Mouse (Mus musculus): ENCODE data around the gene 2210408I21Rik. TPM values are rescaled to one million over a fixed set of nuclear protein-coding genes. Genes with fewer than 3 reads are reported as not detected.

The 2210408I21Rik gene
- polyA plus RNA-seq (2012): 0.04 and 0.06 TPM in 2 replicates

- no peak for TF ChIP-seq GATA1 (IDR thresholded peaks at IDR 0.05; ENCODE audit: low read length)
Observed at GRCm38 (mm10) chr13:77134931-77135620, at the start of gene 2210408I21Rik, which contains the start of gene Slf1. Gene 2210408I21Rik, plus strand, starts transcription at chr13:77135540. Gene Slf1, minus strand, starts transcription at chr13:77135473.

GRCm38 (mm10) chr13:77107734-77108133 lies 27.6 kb upstream of the 2210408I21Rik start:
- no peak for TF ChIP-seq GATA1 (IDR thresholded peaks at IDR 0.05; ENCODE audit: low read length)

DNA sequence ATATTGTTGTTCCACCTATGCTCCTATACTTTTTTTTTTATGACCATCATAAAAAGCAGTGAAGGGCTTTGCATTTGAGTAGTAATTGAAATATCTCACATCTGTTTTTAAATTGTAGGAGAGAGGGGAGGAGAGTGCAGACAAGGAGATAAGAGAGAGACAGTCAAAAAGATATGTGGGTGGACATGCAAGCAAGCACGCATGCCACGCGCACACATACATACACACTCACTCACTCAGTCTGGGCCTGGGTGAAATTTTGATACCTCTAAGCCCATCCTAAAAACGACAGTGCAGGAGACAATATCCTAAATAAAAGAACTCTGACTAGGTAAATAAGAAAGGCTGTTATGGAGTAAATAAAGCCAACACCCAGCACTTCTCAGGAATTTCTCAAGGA lies 16.6 kb upstream of the 2210408I21Rik start:
- TF ChIP-seq GATA1 (IDR thresholded peaks at IDR 0.05; ENCODE audit: low read length): no peak

DNA sequence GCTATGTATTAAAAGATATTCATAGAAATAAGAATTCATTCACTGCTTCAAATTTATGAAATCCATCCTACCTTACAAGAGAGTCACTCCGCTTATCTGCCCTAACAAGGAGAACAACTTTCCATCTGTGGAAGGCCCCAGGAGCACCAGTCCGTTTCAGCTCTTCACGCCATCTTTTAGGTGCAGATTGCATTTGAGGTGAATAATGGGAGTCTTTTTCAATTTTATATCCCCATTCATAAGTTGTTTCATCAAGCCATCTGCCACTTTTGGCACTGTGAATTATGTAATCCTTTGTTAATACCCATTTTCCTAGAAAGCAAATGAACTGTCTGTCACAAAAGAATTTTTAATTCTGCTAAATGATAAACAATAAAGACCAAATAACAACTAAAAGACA lies 10.2 kb upstream of the 2210408I21Rik start:
- TF ChIP-seq GATA1 (IDR thresholded peaks at IDR 0.05; ENCODE audit: low read length): no peak

DNA sequence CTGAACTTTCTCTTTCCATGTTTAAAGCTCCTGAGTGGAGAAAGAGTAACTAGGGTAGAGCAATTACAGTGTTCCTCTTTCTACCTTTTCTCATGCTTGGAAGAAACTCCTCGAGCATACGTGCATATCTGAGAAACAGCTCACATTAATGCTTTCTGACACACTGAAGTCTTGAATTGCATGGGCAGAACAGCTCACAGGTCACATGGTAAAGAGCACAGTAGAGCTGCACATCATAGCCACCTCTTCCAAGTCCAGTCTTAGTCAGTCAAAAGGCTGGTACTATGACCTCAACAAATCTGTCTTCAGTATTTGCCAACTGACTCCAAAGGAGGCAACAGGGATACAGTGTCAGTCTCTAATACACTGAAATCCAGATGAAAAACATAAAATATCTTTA lies 7.1 kb upstream of the 2210408I21Rik start:
- TF ChIP-seq GATA1 (IDR thresholded peaks at IDR 0.05; ENCODE audit: low read length): no peak

DNA sequence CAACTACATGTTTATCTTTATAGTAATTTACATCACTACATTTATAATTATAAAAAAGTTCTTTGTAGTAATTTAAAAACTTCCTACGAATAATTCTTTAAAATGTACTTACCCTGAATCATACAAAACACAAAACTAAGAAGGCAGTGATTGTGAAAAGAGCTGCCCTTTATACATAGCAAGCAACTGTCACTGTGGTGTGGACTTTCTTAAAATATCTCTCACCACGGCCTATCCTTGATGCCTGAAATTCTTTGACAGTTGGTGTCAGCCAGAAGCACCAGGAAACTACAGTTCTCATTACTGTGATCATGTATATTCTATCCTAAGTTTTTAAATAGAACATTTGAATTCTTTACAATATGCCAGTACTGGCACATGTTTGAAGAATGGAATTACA lies 4.2 kb upstream of the 2210408I21Rik start:
- TF ChIP-seq GATA1 (IDR thresholded peaks at IDR 0.05; ENCODE audit: low read length): no peak

- TF ChIP-seq GATA1 (IDR thresholded peaks at IDR 0.05; ENCODE audit: low read length): no peak
Observed at GRCm38 (mm10) chr13:77135621-77135981, 261 bp downstream of the 2210408I21Rik start.

GRCm38 (mm10) chr13:77140890-77141289 lies 5.5 kb downstream of the 2210408I21Rik start:
- TF ChIP-seq GATA1 (IDR thresholded peaks at IDR 0.05; ENCODE audit: low read length): no peak

- TF ChIP-seq GATA1 (IDR thresholded peaks at IDR 0.05; ENCODE audit: low read length): no peak
Observed at GRCm38 (mm10) chr13:77177931-77178330, 42.6 kb downstream of the 2210408I21Rik start.

GRCm38 (mm10) chr13:77190606-77191005 lies 55.3 kb downstream of the 2210408I21Rik start:
- TF ChIP-seq GATA1 (IDR thresholded peaks at IDR 0.05; ENCODE audit: low read length): no peak

- TF ChIP-seq GATA1 (IDR thresholded peaks at IDR 0.05; ENCODE audit: low read length): no peak
Observed at GRCm38 (mm10) chr13:77192201-77192600, 56.9 kb downstream of the 2210408I21Rik start.

- no peak for TF ChIP-seq GATA1 (IDR thresholded peaks at IDR 0.05; ENCODE audit: low read length)
Observed at GRCm38 (mm10) chr13:77208764-77209418, 73.6 kb downstream of the 2210408I21Rik start.

GRCm38 (mm10) chr13:77213196-77213595 lies 77.9 kb downstream of the 2210408I21Rik start:
- no peak for TF ChIP-seq GATA1 (IDR thresholded peaks at IDR 0.05; ENCODE audit: low read length)

DNA sequence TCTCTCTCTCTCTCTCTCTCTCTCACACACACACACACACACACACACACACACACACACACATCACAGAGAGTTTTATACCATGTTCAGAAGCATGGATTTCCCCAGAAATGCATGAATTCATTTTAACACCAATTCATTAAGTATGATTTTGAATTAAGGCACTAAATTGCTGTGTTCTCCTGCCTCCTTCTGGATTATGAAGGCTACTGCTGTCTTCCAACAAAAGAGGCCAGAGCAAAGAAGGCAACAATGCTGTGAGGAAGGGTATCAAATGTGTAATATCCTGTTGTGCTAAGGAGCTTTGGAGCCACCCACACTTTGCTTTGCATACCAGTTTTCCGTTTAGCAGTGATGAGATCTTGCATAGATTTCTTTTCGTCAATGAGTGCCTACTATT lies 80.1 kb downstream of the 2210408I21Rik start:
- no peak for TF ChIP-seq GATA1 (IDR thresholded peaks at IDR 0.05; ENCODE audit: low read length)

GRCm38 (mm10) chr13:77217672-77218280 lies 82.4 kb downstream of the 2210408I21Rik start:
- TF ChIP-seq GATA1 (IDR thresholded peaks at IDR 0.05; ENCODE audit: low read length): no peak

- no peak for TF ChIP-seq GATA1 (IDR thresholded peaks at IDR 0.05; ENCODE audit: low read length)
Observed at GRCm38 (mm10) chr13:77221072-77221471, 85.7 kb downstream of the 2210408I21Rik start.

- no peak for TF ChIP-seq GATA1 (IDR thresholded peaks at IDR 0.05; ENCODE audit: low read length)
Observed at GRCm38 (mm10) chr13:77256541-77256940, 121.2 kb downstream of the 2210408I21Rik start.

All from G1E-ER4 (cell line).